Mouse (Mus musculus) stomach, embryonic 16.5 days (tissue): ENCODE results near the gene Gng8. TPM values are rescaled to one million over a fixed set of nuclear protein-coding genes. Genes with fewer than 3 reads are reported as not detected.
A peak's percentile ranks its signal among the peaks of the same experiment; 100 is the strongest.

Source experiments
- ATAC-seq: fragments of 200-750 bp; cut with Nextera tagmentation; 2 replicates; pipeline ENCODE4 v1.8.0; 2017; ENCODE audit warnings: moderate number of reproducible peaks, moderate TSS enrichment; ENCODE audit not compliant: insufficient read depth, low FRiP score
- H3K27ac ChIP-seq: fragments of 300-500 bp; sonication (generic); 2 replicates; pipeline ENCODE4 v1.5.1; 2014; ENCODE audit warnings: low read length
- H3K27me3 ChIP-seq: fragments of 300-500 bp; sonication (generic); 2 replicates; pipeline ENCODE4 v1.6.1; 2014; ENCODE audit warnings: low read length, control low read depth, mixed read lengths; ENCODE audit not compliant: control insufficient read depth, insufficient read depth
- H3K36me3 ChIP-seq: fragments of 300-500 bp; sonication (generic); 2 replicates; pipeline ENCODE4 v1.6.1; 2014; ENCODE audit warnings: low read length; ENCODE audit not compliant: control insufficient read depth, insufficient read depth
- H3K4me1 ChIP-seq: fragments of 300-500 bp; sonication (generic); 2 replicates; pipeline ENCODE4 v1.6.1; 2014; ENCODE audit warnings: low read length, control low read depth, mixed read lengths; ENCODE audit not compliant: control insufficient read depth, insufficient read depth
- H3K4me2 ChIP-seq: fragments of 300-500 bp; sonication (generic); 2 replicates; pipeline ENCODE4 v1.6.1; 2014; ENCODE audit warnings: low read depth, low read length, mixed read lengths
- H3K4me3 ChIP-seq: fragments of 300-500 bp; sonication (generic); replicated peaks from 2 replicates; pipeline ENCODE4 v1.5.1; 2014; ENCODE audit warnings: mild to moderate bottlenecking, low read length
- H3K9ac ChIP-seq: fragments of 300-500 bp; sonication (generic); 2 replicates; pipeline ENCODE4 v1.6.1; 2014; ENCODE audit warnings: low read length
- H3K9me3 ChIP-seq: fragments of 300-500 bp; sonication (generic); replicated peaks from 2 replicates; pipeline ENCODE4 v1.6.1; 2016; ENCODE audit warnings: low read length, control low read depth; ENCODE audit not compliant: control insufficient read depth
- WGBS: fragments of 180-500 bp; shearing (Covaris S2); extraction: QIAGEN DNeasy Blood & Tissue Kit; methylation state at CpG from one replicate; pipeline ENCODE4 v1.1.7; 2014; 5-methylcytosine and 5-hydroxymethylcytosine counted together
- polyA plus RNA-seq: library from polyadenylated mRNA; unstranded; fragments of >200 nt; fragmentation: Nextera tagmentation; extraction: Ambion mirVana; gene quantifications from 2 replicates; pipeline ENCODE4 v1.2.1, GENCODE M21; 2015

Gene Gng8
- polyA plus RNA-seq, 1 experiment from 2014 or later, result 9.7 TPM

DNA sequence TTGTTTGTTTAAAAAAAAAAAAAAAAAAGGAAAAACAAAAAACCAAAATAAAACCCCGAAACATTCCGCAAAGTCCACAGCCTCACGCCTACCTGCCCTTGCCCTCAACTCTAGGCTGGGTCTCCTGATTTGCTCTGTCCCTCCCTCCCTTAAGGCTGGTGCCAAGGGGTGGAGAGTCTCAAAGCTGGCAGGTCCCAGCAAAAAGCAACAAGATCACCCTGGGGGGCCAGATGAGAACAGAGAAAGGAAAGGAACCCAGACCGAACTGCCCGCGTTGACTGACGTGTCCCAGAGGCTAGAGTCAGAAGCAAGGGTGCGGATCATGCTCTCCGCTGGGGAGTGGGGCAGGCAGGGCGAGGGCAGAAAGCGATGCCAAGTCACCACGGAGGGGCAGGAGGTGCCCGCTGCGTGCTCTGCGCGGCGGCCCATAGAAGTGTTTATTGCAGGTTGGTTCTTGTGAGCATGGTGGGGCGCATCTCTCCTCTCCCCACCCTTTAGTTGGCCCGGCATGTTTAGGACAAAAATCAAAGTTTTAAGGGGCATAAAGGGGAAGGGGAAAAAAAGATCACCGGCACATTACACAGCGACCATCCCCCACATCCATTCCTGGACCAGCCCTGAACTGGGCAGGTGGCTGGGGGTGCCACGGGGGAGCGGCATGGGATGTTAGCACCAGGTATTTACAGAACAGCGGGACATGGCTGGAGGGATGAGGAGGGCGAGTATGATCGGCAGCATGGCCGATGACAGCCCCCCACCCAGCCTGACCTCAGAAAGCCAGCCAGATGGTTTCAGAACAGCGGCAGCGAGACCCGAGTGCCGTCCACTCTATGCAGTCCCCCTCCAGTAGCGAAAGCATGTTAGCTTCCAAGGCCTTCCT is 24.1 kb downstream of the Gng8 start:
- no peak overlapping the region for H3K4me3 ChIP-seq
- H3K4me1 ChIP-seq, result peaks cover 18% of the 10 kb centered on the region
- H3K9me3 ChIP-seq, result no peaks in the 10 kb centered on the region
- 90% methylated on average over 32 of the region's 32 CpGs for WGBS
- H3K4me2 ChIP-seq, result no peak overlapping the region
- no peak overlapping the region for H3K9ac ChIP-seq
- H3K27me3 ChIP-seq, result no peaks in the 10 kb centered on the region
- H3K27ac ChIP-seq, result no peak overlapping the region
- H3K36me3 ChIP-seq, result peaks cover 18% of the 10 kb centered on the region
- ATAC-seq, result no peak

GRCm38 (mm10) chr7:16916342-16917265 is 25.0 kb downstream of the Gng8 start:
- H3K27me3 ChIP-seq, result no peaks in the 10 kb centered on the region
- H3K9me3 ChIP-seq, result no peaks in the 10 kb centered on the region
- no peak overlapping the region for H3K9ac ChIP-seq
- 67% methylated on average over 29 of the region's 30 CpGs for WGBS
- no peak for ATAC-seq
- no peak overlapping the region for H3K27ac ChIP-seq
- peaks cover 18% of the 10 kb centered on the region for H3K36me3 ChIP-seq
- peaks cover 27% of the 10 kb centered on the region for H3K4me1 ChIP-seq
- H3K4me3 ChIP-seq, result no peak overlapping the region
- no peak overlapping the region for H3K4me2 ChIP-seq

DNA sequence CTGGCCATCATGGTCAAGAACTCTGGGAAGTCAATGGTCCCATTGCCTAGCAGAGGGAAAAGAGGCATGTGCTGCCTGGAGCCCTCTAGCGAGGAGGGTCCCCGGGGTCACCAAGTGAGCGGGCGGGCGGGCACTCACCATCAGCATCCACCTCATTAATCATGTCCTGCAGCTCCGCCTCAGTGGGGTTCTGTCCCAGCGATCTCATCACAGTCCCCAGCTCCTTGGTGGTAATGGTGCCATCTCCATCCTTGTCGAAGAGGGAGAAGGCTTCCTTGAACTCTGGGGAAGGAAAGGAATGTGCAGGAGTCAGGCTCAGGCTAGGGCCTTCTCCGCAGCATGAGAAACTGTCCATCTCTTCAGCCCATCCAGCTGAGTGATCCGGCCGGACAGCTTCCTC is 25.9 kb downstream of the Gng8 start:
- H3K36me3 ChIP-seq, result peaks cover 18% of the 10 kb centered on the region
- no peak overlapping the region for H3K4me2 ChIP-seq

DNA sequence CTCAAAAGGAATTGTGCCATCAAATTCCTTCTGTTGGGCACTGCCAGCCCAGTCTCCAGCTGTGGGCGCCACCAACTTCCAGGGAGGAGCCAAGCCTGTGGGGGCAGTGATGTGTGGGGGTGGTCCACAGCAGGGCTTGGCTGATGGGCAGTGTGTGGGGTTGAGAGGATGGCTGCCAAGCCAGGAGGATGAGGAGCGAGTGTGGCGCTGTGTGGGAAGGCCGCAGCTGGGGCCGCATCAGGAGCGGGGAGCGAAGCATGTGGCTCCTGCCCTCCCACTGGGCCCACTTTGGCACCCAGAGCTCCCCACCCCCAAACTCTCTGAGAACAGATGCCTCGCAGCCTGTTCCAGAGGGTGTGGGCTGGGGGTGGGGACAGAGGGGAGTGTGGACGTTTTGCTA is 26.4 kb downstream of the Gng8 start:
- Histone ChIP-seq H3K4me2 (no peak overlapping the region), H3K36me3 (peaks cover 18% of the 10 kb centered on the region), H3K9ac (no peak overlapping the region), H3K4me3 (no peak overlapping the region), H3K9me3 (no peaks in the 10 kb centered on the region), H3K4me1 (peaks cover 33% of the 10 kb centered on the region), H3K27ac (no peak overlapping the region), H3K27me3 (no peaks in the 10 kb centered on the region)
- no peak for ATAC-seq
- WGBS, result 72% methylated on average over 9 of the region's 9 CpGs

More for the DNA sequence above, 25.9 kb downstream of the Gng8 start:
- Histone ChIP-seq H3K9me3 (no peaks in the 10 kb centered on the region), H3K9ac (no peak overlapping the region), H3K27me3 (no peaks in the 10 kb centered on the region), H3K4me1 (peaks cover 31% of the 10 kb centered on the region), H3K27ac (no peak overlapping the region), H3K4me3 (no peak overlapping the region)
- ATAC-seq, result no peak
- WGBS, result 56% methylated on average over 11 of the region's 11 CpGs

- H3K36me3 ChIP-seq, result peaks cover 18% of the 10 kb centered on the region
- peaks cover 33% of the 10 kb centered on the region for H3K4me1 ChIP-seq
- H3K9me3 ChIP-seq, result no peaks in the 10 kb centered on the region
- no peak overlapping the region for H3K4me2 ChIP-seq
- WGBS, result 64% methylated on average over 3 of the region's 3 CpGs
- no peak overlapping the region for H3K27ac ChIP-seq
- no peak overlapping the region for H3K9ac ChIP-seq
- H3K27me3 ChIP-seq, result no peaks in the 10 kb centered on the region
- no peak for ATAC-seq
- H3K4me3 ChIP-seq, result no peak overlapping the region
Measured at GRCm38 (mm10) chr7:16918670-16919069, 27.1 kb downstream of the Gng8 start.

GRCm38 (mm10) chr7:16919395-16920149 is 28.0 kb downstream of the Gng8 start:
- H3K9ac ChIP-seq, result peak overlapping the region; percentile 38
- peaks cover 18% of the 10 kb centered on the region for H3K36me3 ChIP-seq
- H3K4me2 ChIP-seq, result no peak overlapping the region
- no peak for ATAC-seq
- no peaks in the 10 kb centered on the region for H3K27me3 ChIP-seq
- no peaks in the 10 kb centered on the region for H3K9me3 ChIP-seq
- H3K4me1 ChIP-seq, result peaks cover 33% of the 10 kb centered on the region
- WGBS, result 72% methylated on average over 13 of the region's 13 CpGs
- H3K4me3 ChIP-seq, result no peak overlapping the region
- no peak overlapping the region for H3K27ac ChIP-seq

DNA sequence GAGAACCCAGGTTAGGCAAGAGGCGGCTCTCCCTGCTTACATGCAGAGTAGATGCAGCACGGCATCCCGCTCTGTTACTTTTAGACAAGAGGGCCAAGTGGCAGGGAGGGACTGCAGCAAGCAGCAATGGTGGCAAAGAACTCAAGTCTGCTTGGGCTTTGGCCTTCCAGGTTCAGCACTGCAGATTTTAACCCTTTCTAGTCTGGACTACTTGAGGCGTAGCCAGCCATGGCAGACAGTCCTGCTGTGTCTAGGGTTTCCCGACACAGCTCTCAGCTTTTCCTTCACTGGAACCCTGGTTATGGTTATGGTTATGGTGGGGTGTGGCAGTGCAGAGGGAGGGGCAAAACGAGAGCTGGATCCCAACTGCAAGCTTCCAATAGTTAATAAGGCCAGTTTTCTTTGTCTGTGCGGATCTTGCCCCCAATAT is 28.6 kb downstream of the Gng8 start:
- Histone ChIP-seq H3K9ac (peak overlapping the region; percentile 38), H3K9me3 (no peaks in the 10 kb centered on the region), H3K36me3 (peaks cover 18% of the 10 kb centered on the region), H3K4me1 (peaks cover 33% of the 10 kb centered on the region), H3K4me3 (no peak overlapping the region), H3K27me3 (no peaks in the 10 kb centered on the region), H3K4me2 (no peak overlapping the region), H3K27ac (no peak overlapping the region)
- ATAC-seq, result no peak
- 85% methylated on average over 7 of the region's 7 CpGs for WGBS

GRCm38 (mm10) chr7:16920818-16921791 is 29.5 kb downstream of the Gng8 start:
- ATAC-seq, result no peak
- Histone ChIP-seq H3K27ac (peak overlapping the region; percentile 95), H3K9me3 (no peaks in the 10 kb centered on the region), H3K4me3 (peak overlapping the region; percentile 90), H3K4me1 (peaks cover 33% of the 10 kb centered on the region), H3K36me3 (peaks cover 18% of the 10 kb centered on the region), H3K9ac (peak overlapping the region; percentile 95), H3K27me3 (no peaks in the 10 kb centered on the region), H3K4me2 (peak overlapping the region; percentile 95)
- 47% methylated on average over 21 of the region's 21 CpGs for WGBS
